Mouse (Mus musculus) bone marrow macrophage, adult 2 months (primary cell): Measurements from ENCODE around the gene Slc1a5.

Source experiments
- CTCF ChIP-seq: IDR thresholded peaks from 2 replicates; pipeline ENCODE4 v1.5.1; 2012; ENCODE audit warnings: low read depth, mild to moderate bottlenecking, low read length, moderate library complexity
- POLR2A ChIP-seq: IDR thresholded peaks from 2 replicates; pipeline ENCODE4 v1.6.1; 2012; ENCODE audit warnings: mild to moderate bottlenecking, low read depth, low read length, borderline replicate concordance

DNA sequence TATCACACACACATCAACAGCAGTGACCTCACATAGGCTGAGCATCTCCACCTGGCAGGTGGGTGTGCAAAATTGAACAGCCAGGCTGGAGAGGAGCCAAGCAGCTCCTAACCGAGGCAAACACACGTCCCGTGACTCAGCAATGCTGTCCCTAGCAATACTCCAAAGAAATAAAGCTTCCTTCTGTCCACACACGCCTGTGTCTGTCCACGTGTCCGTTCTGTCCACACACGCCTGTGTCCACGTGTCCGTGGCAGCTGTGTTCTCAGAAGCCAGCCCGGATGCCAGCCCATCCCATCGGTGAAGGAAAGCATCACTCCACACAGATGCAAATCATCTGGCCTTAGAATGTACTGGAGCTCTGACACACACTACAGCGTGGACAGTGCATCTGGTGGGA is 29.1 kb upstream of the Slc1a5 start:
- TF ChIP-seq CTCF, result no peak
- no peak for TF ChIP-seq POLR2A
